Mouse (Mus musculus): ENCODE data around the gene Ddx5. TPM values are rescaled to one million over a fixed set of nuclear protein-coding genes. Genes with fewer than 3 reads are reported as not detected.
"Not testable (repeated sequence)": the region's sequence is repeated elsewhere in the genome, so short reads cannot be mapped to it uniquely, and the experiment has no call there.

Ddx5 gene
- 569 and 578 TPM in 2 replicates for total RNA-seq (2014; fragmentation: Nextera tagmentation)
- 1,198 and 1,708 TPM in 2 replicates for total RNA-seq (2017)

DNA sequence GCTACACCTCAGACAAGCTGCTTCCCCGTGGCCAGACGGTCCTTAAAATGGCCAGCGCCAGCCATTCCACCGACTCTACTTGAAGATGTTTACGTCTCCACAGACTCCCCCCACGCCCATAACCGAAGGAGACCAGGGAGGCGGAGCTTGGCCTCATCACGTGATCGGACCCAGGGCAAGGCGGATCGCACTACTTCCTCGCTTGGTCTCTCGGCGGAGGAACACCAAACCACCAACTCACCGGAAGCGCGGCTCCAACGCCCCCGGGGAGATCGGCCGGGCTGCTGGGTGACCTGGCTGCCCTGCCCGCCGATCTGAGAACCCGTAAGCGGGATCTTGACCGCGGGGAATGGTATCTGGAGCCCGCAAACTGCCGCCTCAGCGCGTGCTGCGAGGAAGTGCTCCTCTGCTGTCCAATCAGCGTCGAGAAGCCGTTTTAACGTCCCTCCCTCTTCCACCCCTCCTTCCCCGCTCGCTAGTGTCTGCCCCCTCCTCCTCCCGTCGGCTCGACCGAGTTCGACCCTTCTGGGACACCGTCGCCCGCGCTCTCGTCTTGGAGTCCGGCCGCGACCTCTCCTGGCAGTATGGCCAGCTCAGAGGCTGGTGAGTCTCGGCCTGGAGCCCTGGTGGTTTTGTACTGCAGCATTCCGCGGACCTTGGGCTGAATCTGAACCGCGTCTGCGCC, at the start of gene Ddx5, which contains the start of gene Cep95:
Gene Ddx5 (minus strand): TSS at position 411 of the 685 bp plus-strand sequence.
Gene Cep95 (plus strand): TSS at position 478 of the 685 bp plus-strand sequence.
- peak; percentile 80 for ATAC-seq (replicated peaks; ENCODE audit: low FRiP score, low TSS enrichment, poor library complexity, severe bottlenecking)

DNA sequence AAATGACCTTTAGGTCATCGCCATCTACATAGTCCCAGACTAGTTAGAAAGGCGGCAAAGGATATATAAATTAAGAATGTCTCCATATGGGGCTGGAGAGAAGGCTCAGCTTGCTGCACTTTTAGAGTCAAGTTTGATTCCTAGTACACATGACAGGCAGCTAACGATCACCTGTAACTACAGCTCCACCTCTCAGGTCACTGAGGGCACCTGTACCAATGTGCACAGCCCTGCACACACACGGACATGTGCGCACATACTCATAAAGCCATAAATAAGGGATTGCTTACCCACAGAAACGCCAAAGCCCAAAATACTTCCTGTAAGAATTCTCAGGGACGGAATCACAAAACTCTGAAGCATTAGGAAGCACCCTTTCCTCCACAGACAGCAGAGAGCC, 39.1 kb upstream of the Ddx5 start:
- no peak for ATAC-seq (replicated peaks; ENCODE audit: low FRiP score, low TSS enrichment, poor library complexity, severe bottlenecking)

DNA sequence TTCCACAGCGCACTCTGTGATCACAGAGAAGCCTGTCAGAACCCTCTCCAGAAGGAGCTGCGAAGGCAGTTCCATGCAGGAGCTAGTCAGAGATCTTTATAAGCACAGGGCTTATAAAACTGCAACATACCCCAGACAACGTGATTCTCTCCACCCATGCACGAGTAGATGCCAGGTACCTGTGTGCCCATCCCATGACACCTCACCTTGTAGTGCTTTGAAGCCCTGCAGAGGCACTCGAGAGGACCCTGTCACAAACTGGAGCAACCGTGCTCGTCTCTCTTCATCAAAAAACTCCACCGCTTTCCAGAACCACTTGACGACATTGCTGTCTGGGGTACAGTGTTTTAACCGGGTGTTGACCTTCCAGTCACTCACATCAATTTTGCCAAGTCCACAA, 35.4 kb upstream of the Ddx5 start:
- no peak for ATAC-seq (replicated peaks; ENCODE audit: low FRiP score, low TSS enrichment, poor library complexity, severe bottlenecking)

DNA sequence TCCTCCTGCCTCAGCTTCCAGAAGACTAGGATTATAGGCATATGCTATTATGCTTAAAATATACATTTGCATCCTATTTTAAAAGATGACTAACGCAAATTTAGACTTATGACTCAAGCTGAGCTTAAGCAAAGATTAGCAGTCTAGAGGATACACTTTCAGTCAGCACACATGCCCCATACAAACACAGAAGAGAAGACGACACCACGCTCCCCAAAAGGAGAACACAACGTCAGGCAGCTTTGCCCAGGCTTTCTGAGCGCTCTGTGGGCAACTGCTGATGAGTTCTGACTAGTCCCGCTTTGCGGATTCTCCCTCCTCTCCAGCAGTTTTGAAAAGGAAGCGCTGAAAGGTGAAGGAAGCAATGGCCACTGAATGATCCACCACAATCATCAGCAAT, 34.8 kb upstream of the Ddx5 start:
- no peak for ATAC-seq (replicated peaks; ENCODE audit: low FRiP score, low TSS enrichment, poor library complexity, severe bottlenecking)

DNA sequence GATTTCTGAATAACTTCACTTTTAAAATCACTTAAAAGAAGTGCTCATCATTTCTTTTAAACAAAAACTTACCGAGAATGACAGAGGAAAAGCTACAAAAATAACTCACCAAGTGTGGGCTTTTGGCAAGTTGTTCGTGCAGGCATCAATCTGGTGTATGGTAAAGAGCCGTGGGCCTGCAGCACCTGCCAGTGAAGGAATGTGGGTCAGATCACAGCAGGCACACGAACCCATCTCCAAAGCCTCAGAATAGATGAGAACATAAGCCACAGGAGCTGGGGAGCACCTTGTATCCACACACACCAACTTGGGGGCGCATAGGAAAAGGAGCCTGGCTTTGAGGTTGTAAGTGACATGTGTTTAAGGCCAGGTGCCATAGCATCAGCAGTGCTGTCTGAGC, 33.9 kb upstream of the Ddx5 start:
- ATAC-seq (replicated peaks; ENCODE audit: low FRiP score, low TSS enrichment, poor library complexity, severe bottlenecking) = no peak

DNA sequence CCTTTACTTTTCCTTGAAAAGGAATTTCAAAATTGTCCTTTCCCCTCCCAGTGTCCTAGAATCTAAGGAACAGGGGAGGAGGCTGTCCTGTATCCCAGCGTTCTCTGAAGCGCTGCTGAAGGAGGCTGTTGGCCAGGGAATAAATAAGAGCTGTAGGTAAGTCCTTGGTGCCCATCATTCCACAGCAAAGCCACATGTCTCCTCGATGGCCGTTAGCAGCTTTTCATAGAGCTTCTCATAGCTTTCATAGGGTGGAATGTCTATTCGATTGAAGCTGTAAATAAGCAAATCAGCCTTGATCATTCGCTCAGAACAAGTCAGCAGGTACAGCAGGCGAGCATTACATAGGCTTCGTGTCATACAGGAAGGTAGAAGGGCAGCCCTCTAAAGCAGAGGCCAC, 33.5 kb upstream of the Ddx5 start:
- ATAC-seq (replicated peaks; ENCODE audit: low FRiP score, low TSS enrichment, poor library complexity, severe bottlenecking) = no peak

DNA sequence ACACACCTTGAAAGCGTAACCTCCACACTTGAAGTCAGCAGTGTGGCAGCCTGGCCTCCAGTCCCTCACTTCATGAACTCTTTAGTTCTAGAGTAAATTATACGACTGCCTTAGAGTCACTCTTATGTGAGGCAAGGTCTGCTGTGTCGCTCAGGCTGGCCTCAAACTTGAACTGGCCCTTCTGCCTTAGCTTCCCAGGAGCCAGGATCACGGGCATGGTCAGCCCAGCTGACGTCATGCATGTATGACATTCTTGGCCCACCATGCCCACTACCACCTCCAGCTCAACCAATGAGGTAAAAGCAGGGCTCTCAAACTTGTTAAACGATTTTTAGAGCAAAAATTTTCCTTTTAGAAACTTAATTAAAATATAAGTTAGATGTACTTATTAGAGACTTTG, 32.4 kb upstream of the Ddx5 start:
- no peak for ATAC-seq (replicated peaks; ENCODE audit: low FRiP score, low TSS enrichment, poor library complexity, severe bottlenecking)

DNA sequence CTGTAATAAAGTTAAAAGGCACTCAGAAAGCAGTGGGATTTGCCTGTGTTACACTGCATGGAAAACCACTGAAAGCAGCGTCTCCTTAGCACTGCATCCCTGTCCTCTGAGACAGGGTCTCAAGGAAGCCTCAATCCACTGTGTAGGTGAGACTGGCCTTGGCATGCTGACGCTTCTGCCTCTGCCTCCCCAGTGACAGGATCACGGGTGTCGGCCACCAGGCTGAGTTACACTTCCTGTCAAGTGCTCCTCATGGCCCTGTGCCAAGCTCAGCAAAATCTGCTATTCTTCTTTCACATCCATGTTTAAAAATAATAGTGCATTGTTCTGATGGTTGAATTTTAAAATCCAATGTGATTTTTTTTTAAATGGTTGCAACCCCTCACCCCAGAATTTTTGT, 32.0 kb upstream of the Ddx5 start:
- no peak for ATAC-seq (replicated peaks; ENCODE audit: low FRiP score, low TSS enrichment, poor library complexity, severe bottlenecking)

DNA sequence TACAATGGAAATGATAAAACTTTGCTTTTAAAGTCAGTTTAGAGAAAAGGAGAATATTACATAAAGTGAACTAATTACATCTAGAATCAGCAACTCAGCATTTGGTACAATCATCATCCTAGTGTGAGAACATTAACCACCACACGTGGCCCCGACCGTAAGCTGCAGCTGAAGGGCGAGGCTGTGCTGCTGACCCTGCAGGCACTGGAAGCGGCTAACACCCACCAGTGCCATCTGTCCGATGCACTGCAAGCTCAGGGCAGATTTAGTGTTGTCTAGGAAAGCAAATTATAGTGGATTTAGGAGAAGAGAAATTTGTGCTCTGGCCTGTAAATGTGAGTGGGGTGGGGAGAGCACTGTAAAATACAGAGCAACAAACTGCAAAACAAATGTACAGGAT, 31.3 kb upstream of the Ddx5 start:
- no peak for ATAC-seq (replicated peaks; ENCODE audit: low FRiP score, low TSS enrichment, poor library complexity, severe bottlenecking)

DNA sequence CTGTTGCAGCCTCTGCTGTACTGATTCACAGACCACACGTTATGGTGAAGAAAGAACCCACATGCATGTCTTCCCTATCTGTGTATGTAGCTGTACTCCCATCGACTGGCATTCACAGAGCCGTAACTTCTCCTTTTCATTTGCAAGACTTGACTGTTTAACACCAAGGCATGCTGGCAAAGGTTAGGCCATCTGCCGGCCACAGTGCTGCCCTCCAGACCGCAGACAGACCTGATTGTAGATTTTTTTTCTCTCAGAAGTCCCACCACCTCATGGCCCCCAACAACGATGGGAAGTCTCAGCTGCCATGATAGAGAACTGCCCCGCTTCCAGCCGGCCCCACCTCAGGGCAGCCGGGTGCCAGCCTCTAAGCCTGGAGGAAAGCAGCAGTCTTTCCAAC, 30.6 kb upstream of the Ddx5 start:
- ATAC-seq (replicated peaks; ENCODE audit: low FRiP score, low TSS enrichment, poor library complexity, severe bottlenecking) = no peak

DNA sequence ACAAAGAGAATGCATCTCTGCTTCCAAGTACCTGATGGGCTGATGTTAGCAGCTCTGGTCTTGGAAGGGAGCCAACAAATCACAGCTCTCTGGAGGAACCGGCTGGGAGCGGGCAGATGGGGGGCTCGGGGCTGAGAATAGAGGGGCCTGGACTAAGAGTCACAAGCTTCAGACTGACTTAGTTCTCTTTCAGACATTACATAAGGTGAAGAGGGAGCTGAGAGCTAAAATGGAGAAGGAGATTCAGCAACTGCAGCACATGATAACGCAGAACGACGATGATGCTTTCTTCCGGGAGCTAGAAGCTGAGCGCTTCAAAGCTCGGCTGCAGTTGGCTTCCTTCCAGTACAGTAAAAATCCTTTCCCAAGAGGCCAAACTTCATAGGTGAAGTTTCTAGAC, 29.4 kb upstream of the Ddx5 start:
- no peak for ATAC-seq (replicated peaks; ENCODE audit: low FRiP score, low TSS enrichment, poor library complexity, severe bottlenecking)

DNA sequence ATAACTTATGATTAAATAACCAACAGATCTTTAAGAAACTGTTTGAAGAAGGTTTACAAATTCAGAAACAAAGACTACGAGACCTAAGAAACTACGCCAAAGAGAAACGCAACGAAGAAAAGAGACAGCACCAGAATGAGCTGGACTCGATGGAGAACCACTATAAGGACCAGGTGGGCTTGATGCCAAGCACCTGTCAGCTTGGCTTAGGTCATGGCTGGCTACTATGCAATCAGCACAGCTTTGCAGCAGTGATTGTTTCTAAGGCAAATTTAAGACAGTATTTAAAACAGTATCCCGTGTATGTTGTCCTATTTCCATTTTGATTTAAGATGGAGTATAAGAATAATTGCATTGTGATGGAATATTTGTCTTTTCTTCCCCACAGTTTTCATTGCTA, 28.8 kb upstream of the Ddx5 start:
- ATAC-seq (replicated peaks; ENCODE audit: low FRiP score, low TSS enrichment, poor library complexity, severe bottlenecking) = no peak

DNA sequence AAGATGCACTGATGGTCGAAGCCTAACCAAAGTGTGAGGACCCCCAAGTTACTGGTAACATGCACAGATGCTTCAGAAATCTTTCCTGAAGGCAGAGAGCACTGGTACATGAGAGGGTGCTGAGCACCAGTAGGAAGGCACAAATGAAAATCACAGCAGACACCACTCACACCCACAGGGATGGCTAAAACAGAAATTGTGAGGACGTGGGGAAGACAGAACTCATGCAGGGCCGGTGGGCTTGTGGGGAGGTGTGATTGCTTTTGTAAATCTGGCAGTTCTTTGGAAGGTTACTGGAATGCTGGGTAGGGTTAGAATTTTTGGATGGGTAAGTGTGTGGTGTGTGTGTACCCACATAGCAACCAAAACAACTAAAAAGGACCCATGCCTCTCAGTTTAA, 28.2 kb upstream of the Ddx5 start:
- no peak for ATAC-seq (replicated peaks; ENCODE audit: low FRiP score, low TSS enrichment, poor library complexity, severe bottlenecking)

DNA sequence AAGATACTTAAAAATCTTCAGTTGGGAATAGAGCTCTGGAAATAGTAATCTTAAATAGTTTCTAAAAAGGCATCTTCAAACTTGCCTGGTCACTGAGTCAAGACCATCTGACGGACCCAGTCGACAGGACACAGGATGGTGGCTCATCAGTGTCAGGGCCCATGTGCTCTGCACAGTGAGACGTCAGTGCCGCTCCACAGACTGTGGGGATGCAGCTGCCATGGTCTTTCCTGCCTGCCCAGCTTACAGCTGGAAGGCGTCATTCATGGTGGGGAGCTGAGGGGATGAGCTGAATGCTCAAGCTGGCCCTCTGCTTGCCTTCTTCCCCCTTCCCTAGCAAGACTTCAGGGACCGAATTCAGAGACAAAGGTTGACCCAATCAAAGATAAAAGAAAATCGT, 27.3 kb upstream of the Ddx5 start:
- ATAC-seq (replicated peaks; ENCODE audit: low FRiP score, low TSS enrichment, poor library complexity, severe bottlenecking) = no peak

DNA sequence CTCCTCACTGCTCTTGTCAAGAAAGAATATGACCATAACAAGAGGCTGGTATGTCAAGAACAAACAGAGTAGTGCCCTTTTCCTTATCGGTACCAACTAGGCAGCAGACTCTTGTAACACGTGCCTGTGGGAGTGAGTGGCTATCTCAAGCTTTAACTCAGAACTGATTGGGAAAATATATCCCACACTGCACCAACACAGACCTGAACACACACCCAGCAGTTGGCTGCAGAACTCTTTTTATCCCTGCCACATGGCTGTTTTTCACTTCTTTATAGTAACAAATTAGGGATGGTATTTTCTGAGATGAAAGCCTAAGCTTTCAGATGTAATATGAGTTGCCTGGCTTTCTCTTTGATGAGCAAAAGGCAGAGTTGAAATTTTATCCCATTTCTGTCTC, 26.8 kb upstream of the Ddx5 start:
- ATAC-seq (replicated peaks; ENCODE audit: low FRiP score, low TSS enrichment, poor library complexity, severe bottlenecking) = no peak

DNA sequence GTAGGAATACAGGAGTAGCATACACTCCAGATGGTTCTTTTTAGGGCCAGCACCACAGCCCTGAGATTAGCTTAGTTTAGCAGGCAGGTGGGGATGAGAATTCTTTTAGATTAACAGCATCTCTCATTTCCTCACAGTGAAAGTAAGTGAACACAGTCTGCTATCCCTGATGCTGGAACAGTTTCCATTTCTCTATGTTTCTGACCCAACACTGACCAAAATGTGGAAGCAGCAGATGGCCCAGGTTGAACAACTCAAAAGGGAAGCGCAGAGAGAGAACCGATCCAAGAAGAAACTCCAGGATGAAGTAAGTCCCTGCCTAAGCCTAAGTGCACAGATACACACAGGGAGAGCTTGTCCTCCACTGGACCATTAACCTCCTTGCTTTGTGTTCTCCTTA, 26.3 kb upstream of the Ddx5 start:
- no peak for ATAC-seq (replicated peaks; ENCODE audit: low FRiP score, low TSS enrichment, poor library complexity, severe bottlenecking)

DNA sequence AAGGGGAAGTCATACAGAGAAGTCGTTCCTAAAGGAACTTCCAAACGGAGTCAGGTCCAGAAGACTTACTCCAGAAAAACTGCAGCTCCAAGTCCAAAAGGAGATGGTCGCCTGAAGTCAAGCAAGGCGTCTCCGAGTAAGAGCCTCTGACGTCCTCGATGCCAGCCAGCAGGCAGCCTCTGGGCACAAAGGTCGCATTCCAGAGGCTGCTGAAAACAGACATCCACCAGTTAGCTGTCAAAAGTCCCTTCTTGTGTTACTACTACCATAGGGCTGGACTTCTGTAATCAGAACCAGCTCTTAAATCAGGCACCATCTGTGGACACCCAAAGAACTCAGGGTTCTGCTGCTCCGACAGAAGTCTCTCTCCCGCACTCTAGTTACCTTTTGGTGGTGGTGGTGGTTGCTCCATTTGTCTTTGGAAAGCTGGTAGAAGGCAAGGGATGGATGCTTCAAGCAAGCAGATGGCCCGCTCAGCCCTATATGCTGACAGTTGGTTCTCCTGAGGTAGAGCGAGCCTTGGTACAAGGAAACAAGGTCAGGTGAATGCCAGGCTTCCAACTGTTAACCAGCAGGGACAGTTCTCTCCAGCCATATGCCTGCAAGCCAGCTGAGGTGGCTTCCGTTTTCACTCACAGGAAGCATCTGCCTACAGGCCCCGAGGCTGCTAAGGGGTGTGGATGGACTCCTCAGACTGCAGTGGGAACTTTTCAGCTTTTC, 25.8 kb upstream of the Ddx5 start:
- no peak for ATAC-seq (replicated peaks; ENCODE audit: low FRiP score, low TSS enrichment, poor library complexity, severe bottlenecking)

DNA sequence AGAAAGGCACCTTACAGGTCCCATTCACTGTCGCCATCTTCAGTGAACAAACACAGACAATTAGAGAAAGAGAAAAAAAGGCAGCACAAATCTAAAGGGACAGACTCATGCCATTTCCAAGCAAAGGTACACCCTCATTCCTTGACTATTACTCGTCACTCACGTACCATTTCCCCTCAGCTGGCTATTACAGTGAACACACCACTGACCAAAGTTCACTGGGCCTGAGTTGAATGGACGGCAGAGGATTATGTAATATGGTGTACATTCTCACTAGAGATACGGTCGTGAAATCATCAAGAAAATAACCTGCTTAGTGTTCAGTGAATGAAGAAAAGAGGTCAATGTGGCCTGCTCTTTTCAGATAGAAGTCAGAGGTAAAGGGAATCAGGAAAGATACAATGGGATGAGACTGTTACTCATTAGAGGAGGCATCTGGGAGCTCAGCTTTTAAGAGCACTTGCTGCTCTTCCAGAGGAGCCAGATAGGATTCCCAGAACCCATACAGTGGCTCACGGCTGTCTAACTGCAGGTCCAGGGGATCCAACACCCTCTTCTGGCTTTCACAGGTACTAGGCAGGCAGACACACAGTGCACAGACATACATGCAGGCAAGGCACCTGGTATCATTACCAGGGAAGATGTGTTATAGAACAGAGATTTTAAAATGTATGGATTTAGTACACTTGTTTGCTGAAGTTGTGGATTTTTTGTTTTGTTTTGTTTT, 23.6 kb upstream of the Ddx5 start:
- ATAC-seq (replicated peaks; ENCODE audit: low FRiP score, low TSS enrichment, poor library complexity, severe bottlenecking) = no peak

DNA sequence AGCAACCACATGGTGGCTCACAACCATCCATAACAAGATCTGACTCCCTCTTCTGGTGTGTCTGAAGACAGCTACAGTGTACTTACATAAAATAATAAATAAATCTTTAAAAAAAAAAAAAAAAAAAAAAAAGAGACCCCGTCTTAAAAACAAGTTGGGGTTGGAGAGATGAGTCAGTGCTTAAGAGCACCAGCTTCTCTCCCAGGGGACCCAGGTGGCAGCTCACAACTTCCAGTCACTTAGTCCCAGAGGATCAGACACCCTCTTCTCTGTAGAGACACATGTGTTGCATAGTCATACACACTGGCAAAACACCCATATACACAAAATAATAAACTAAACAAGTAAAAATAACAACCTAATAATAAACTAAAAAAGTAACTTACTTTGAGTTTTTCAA, 18.5 kb upstream of the Ddx5 start:
- not testable (repeated sequence) for ATAC-seq (replicated peaks; ENCODE audit: low FRiP score, low TSS enrichment, poor library complexity, severe bottlenecking)

DNA sequence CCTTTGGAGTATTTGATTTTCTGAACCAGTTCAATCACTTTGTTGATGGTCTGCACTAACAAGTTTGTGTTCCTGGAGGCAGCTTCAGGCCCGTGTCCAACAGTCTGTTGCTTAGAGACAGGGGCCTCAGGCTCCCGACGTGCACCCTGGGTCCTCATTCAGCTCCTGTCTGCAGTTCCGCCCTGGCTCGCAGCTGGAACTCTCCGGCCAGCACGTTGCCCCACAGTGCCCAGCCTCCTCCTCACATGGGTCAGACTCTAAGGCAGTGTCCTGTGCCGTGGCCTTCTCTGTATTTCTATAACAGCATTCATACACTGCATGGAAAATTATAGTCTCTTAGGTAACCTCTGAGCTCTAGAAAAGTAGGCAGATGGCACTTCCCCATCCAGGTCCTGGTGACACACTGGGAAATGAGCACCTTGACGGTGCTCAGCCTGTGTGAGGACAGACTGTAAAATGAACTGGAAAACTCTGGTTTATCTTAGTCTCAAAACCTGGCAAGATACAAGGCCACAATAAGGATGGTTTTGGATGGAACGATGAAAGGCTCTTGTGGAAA, 13.2 kb upstream of the Ddx5 start:
- ATAC-seq (replicated peaks; ENCODE audit: low FRiP score, low TSS enrichment, poor library complexity, severe bottlenecking) = no peak

Measured in megakaryocyte-erythroid progenitor cell, adult 5-6 weeks (primary cell).